Mouse (Mus musculus) CH12.LX (cell line): ENCODE results near the gene Fxyd1. TPM values are rescaled to one million over a fixed set of nuclear protein-coding genes. Genes with fewer than 3 reads are reported as not detected.

Experiments
- DNase-seq: peaks from one replicate; pipeline ENCODE4 v3.0.0-alpha.2; 2013; ENCODE audit errors: extremely low read depth
- H3K27ac ChIP-seq: 2 replicates; pipeline ENCODE4 v1.5.1; 2012; ENCODE audit warnings: low read depth, mild to moderate bottlenecking, control low read depth, moderate library complexity; ENCODE audit not compliant: insufficient read depth
- H3K27me3 ChIP-seq: replicated peaks from 2 replicates; pipeline ENCODE3; 2012; ENCODE audit warnings: inconsistent platforms
- H3K36me3 ChIP-seq, 2 experiments: replicated peaks in 1 of 2; 2 replicates each; pipeline versions ENCODE3 to v1.6.1; 2012; ENCODE audit warnings: inconsistent platforms in 1 of 2, low read length in 1 of 2, mild to moderate bottlenecking in 1 of 2, mixed read lengths in 1 of 2, moderate library complexity in 1 of 2; ENCODE audit not compliant: control insufficient read depth in 1 of 2, insufficient read depth in 1 of 2
- H3K4me1 ChIP-seq, 2 experiments: 2 replicates each; pipeline ENCODE4 v1.6.1; 2012; ENCODE audit warnings: inconsistent platforms in 1 of 2, moderate library complexity in 1 of 2; ENCODE audit not compliant: insufficient read depth in 2 of 2, control insufficient read depth in 1 of 2
- H3K4me2 ChIP-seq: 2 replicates; pipeline ENCODE4 v1.6.1; 2012; ENCODE audit warnings: low read depth, mild to moderate bottlenecking, control low read depth; ENCODE audit not compliant: poor library complexity, insufficient read depth, severe bottlenecking
- H3K4me3 ChIP-seq, 3 experiments: fragments of 150-350 bp in 1 of 3; sonication (generic) in 1 of 3; replicated peaks in 1 of 3; 2 replicates each; pipeline versions ENCODE3 to v1.5.1; 2011 to 2012; ENCODE audit warnings: low read depth in 2 of 3, low read length in 2 of 3, mild to moderate bottlenecking in 2 of 3, moderate library complexity in 2 of 3, control low read depth in 1 of 3, improper control_type of control experiment in 1 of 3, inconsistent platforms in 1 of 3, mixed read lengths in 1 of 3; ENCODE audit not compliant: poor library complexity in 1 of 3
- H3K79me2 ChIP-seq: replicated peaks from 2 replicates; pipeline ENCODE4 v1.6.1; 2012; ENCODE audit warnings: mild to moderate bottlenecking, moderate library complexity; ENCODE audit not compliant: control insufficient read depth, poor library complexity, insufficient read depth, severe bottlenecking; ENCODE audit errors: extremely low read depth
- H3K9ac ChIP-seq: 2 replicates; pipeline ENCODE4 v1.6.1; 2012; ENCODE audit warnings: low read depth, mild to moderate bottlenecking, control low read depth, moderate library complexity; ENCODE audit not compliant: insufficient read depth
- H3K9me3 ChIP-seq: replicated peaks from 2 replicates; pipeline ENCODE3; 2012; ENCODE audit warnings: low read length, inconsistent platforms, mixed read lengths
- BHLHE40 ChIP-seq: IDR thresholded peaks from 2 replicates; pipeline ENCODE4 v1.6.1; 2011; ENCODE audit warnings: mild to moderate bottlenecking, low read depth, low read length, improper control_type of control experiment
- CHD2 ChIP-seq: IDR thresholded peaks from 2 replicates; pipeline ENCODE4 v1.6.1; 2011; ENCODE audit warnings: low read length, improper control_type of control experiment
- CTCF ChIP-seq, 2 experiments: IDR thresholded peaks in 1 of 2; conservative IDR thresholded peaks in 1 of 2; 2 replicates each; pipeline ENCODE4 v1.5.1; 2011 to 2012; ENCODE audit warnings: low read depth in 2 of 2, low read length in 2 of 2, improper control_type of control experiment in 1 of 2, inconsistent platforms in 1 of 2, mild to moderate bottlenecking in 1 of 2, moderate library complexity in 1 of 2
- ELF1 ChIP-seq: IDR thresholded peaks from 2 replicates; pipeline ENCODE4 v1.6.1; 2014; ENCODE audit warnings: low read depth, mild to moderate bottlenecking, inconsistent platforms, low read length, improper control_type of control experiment
- EP300 ChIP-seq: IDR thresholded peaks from 2 replicates; pipeline ENCODE4 v1.6.1; 2011; ENCODE audit warnings: low read length, improper control_type of control experiment
- ETS1 ChIP-seq: conservative IDR thresholded peaks from 2 replicates; pipeline ENCODE4 v1.6.1; 2012; ENCODE audit warnings: low read depth, mild to moderate bottlenecking, inconsistent platforms, low read length, improper control_type of control experiment, moderate library complexity
- HCFC1 ChIP-seq: IDR thresholded peaks from 2 replicates; pipeline ENCODE4 v1.6.1; 2012; ENCODE audit warnings: low read depth, mild to moderate bottlenecking, inconsistent platforms, low read length, improper control_type of control experiment
- IRF4 ChIP-seq: IDR thresholded peaks from 2 replicates; pipeline ENCODE4 v1.6.1; 2014; ENCODE audit warnings: low read depth, mild to moderate bottlenecking, inconsistent platforms, low read length, improper control_type of control experiment
- JUN ChIP-seq: IDR thresholded peaks from 2 replicates; pipeline ENCODE4 v1.6.1; 2011; ENCODE audit warnings: low read depth, mild to moderate bottlenecking, low read length, improper control_type of control experiment, moderate library complexity; ENCODE audit not compliant: insufficient read depth
- JUND ChIP-seq: conservative IDR thresholded peaks from 2 replicates; pipeline ENCODE4 v1.6.1; 2011; ENCODE audit warnings: low read depth, low read length, improper control_type of control experiment
- MAFK ChIP-seq: IDR thresholded peaks from 2 replicates; pipeline ENCODE4 v1.6.1; 2011; ENCODE audit warnings: low read length, improper control_type of control experiment; ENCODE audit not compliant: insufficient replicate concordance
- MAX ChIP-seq: IDR thresholded peaks from 2 replicates; pipeline ENCODE4 v1.6.1; 2011; ENCODE audit warnings: low read length, improper control_type of control experiment
- MAZ ChIP-seq: IDR thresholded peaks from 2 replicates; pipeline ENCODE4 v1.6.1; 2012; ENCODE audit warnings: low read depth, mild to moderate bottlenecking, inconsistent platforms, low read length, improper control_type of control experiment, moderate library complexity
- MEF2A ChIP-seq: IDR thresholded peaks from 2 replicates; pipeline ENCODE4 v1.6.1; 2014; ENCODE audit warnings: low read depth, mild to moderate bottlenecking, inconsistent platforms, low read length, improper control_type of control experiment, borderline replicate concordance
- MXI1 ChIP-seq: IDR thresholded peaks from 2 replicates; pipeline ENCODE4 v1.6.1; 2011; ENCODE audit warnings: mild to moderate bottlenecking, low read depth, low read length, improper control_type of control experiment
- MYC ChIP-seq: IDR thresholded peaks from 2 replicates; pipeline ENCODE4 v1.6.1; 2011; ENCODE audit warnings: low read depth, mild to moderate bottlenecking, improper control_type of control experiment, low read length
- NELFE ChIP-seq: IDR thresholded peaks from 2 replicates; pipeline ENCODE4 v1.6.1; 2011; ENCODE audit warnings: low read depth, low read length, improper control_type of control experiment
- PAX5 ChIP-seq: IDR thresholded peaks from 2 replicates; pipeline ENCODE4 v1.6.1; 2012; ENCODE audit warnings: low read length, inconsistent platforms, mixed read lengths
- RAD21 ChIP-seq: IDR thresholded peaks from 2 replicates; pipeline ENCODE4 v1.6.1; 2011; ENCODE audit warnings: low read depth, mild to moderate bottlenecking, low read length, improper control_type of control experiment, moderate library complexity
- SIN3A ChIP-seq: IDR thresholded peaks from 2 replicates; pipeline ENCODE4 v1.6.1; 2012; ENCODE audit warnings: low read length, improper control_type of control experiment, inconsistent platforms
- SMC3 ChIP-seq: IDR thresholded peaks from 2 replicates; pipeline ENCODE4 v1.6.1; 2011; ENCODE audit warnings: low read depth, low read length, improper control_type of control experiment
- TCF12 ChIP-seq: IDR thresholded peaks from 2 replicates; pipeline ENCODE4 v1.6.1; 2014; ENCODE audit warnings: low read depth, mild to moderate bottlenecking, inconsistent platforms, low read length, improper control_type of control experiment
- UBTF ChIP-seq: IDR thresholded peaks from 2 replicates; pipeline ENCODE4 v1.6.1; 2012; ENCODE audit warnings: low read depth, mild to moderate bottlenecking, inconsistent platforms, low read length, improper control_type of control experiment, moderate library complexity
- USF1 ChIP-seq: IDR thresholded peaks from 2 replicates; pipeline ENCODE4 v1.6.1; 2014; ENCODE audit warnings: low read depth, mild to moderate bottlenecking, inconsistent platforms, low read length, improper control_type of control experiment
- USF2 ChIP-seq: conservative IDR thresholded peaks from 2 replicates; pipeline ENCODE4 v1.6.1; 2011; ENCODE audit warnings: low read depth, low read length, improper control_type of control experiment
- ZKSCAN1 ChIP-seq: IDR thresholded peaks from 2 replicates; pipeline ENCODE4 v1.6.1; 2012; ENCODE audit warnings: low read depth, inconsistent platforms, low read length, improper control_type of control experiment, borderline replicate concordance
- dilution Hi-C: fragments of 300-500 bp; cut with MboI; formaldehyde crosslinking; loops from 2 replicates; pipeline ENCODE4 v1.14.3; 2020; ENCODE audit warnings: low sequenced_read_pairs; ENCODE audit not compliant: extremely low pct_unique_long_range_greater_than_20kb, extremely low pct_ligation_motif_present
- in situ Hi-C: fragments of 300-500 bp; cut with MboI; formaldehyde crosslinking; loops from 3 replicates; pipeline ENCODE4 v1.14.3; 2019; ENCODE audit warnings: low sequenced_read_pairs, low pct_ligation_motif_present, low pct_unique_long_range_greater_than_20kb, mixed read lengths
- polyA plus RNA-seq: library from polyadenylated mRNA; unstranded; fragments of >175 nt; gene quantifications from 2 replicates; pipeline ENCODE4 v1.2.1, GENCODE M21; 2012; ENCODE audit warnings: low read depth; ENCODE audit not compliant: insufficient read length
- total RNA-seq, 2 experiments: library from RNA; depleted of rRNA; stranded (reverse); fragments of 300-350 nt in 1 of 2; fragments of >200 nt in 1 of 2; gene quantifications; 2 replicates each; pipeline ENCODE4 v1.2.3; 2012 to 2014

The Fxyd1 gene
- total and polyA plus RNA-seq, 3 experiments = not detected

DNA sequence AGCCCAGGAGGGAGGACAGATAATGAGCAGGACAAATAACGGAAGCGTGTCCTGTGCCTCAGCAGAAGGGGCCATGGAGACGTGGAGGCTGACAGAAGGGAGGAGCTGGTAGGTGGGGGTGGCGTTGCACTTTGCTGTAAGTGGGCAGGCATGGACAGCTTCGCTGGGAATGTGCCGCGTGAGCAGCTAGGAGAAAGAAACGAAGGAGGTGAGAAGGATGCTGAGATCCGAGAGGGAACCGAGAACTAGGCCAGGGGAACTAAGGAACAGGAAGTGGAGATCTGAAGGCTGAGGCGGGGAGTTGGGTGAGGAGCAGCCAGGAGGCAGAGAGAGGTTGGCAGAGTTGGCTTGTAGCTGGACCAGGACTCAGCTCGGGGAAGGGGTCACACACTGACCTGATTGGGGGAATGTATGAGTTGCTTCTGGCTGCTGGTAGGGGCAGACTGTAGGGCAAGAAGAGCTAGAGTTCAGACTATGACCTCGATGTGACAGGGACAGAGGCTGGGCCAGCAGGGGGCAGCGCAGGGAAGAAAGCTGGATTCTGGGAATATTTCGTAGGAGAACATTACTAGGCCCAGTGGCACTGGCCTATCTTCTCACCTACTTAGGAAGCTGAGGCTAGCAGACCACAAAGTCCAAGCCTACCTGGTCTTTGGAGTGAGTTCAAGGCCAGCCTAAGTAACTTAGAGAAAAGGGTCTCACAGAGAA, 48.2 kb upstream of the Fxyd1 start:
- H3K9ac ChIP-seq = no peak overlapping the region
- H3K9me3 ChIP-seq = no peaks in the 10 kb centered on the region
- H3K4me3 ChIP-seq = no peak overlapping the region
- peaks cover 0 to 67% of the 10 kb centered on the region in 2 experiments for H3K36me3 ChIP-seq
- H3K27ac ChIP-seq = no peak overlapping the region
- H3K4me1 ChIP-seq = peaks cover 15 to 53% of the 10 kb centered on the region in 2 experiments
- H3K79me2 ChIP-seq = no peaks in the 10 kb centered on the region
- in situ Hi-C loops = no loop called here
- TF ChIP-seq PAX5 (no peak), TCF12 (0 out of 2 replicates have a peak, but pooled peaks have one; percentile 16), SMC3 (peak; percentile 77), RAD21 (peak; percentile 58), CTCF (conservative IDR thresholded peaks at IDR 0.05 in 1 of 2, IDR thresholded peaks at IDR 0.05 in 1 of 2; ENCODE audit: low read depth in 2 of 2, low read length in 2 of 2) (peak; percentile 41 to 76), ELF1 (peak; percentile 14; the same call in 1 of the 2 replicates), USF2 (no peak)
- TF ChIP-seq, all 38 proteins: peak for 5
- H3K4me2 ChIP-seq = no peak overlapping the region
- no peak for DNase-seq
- H3K27me3 ChIP-seq = no peaks in the 10 kb centered on the region
- dilution Hi-C loops = no loop called here

- dilution Hi-C loops = no loop called here
- DNase-seq = peak; percentile 80
- H3K9ac ChIP-seq = no peak overlapping the region
- H3K4me2 ChIP-seq = peak overlapping the region; percentile 30; the same call in 1 of the 2 replicates
- H3K79me2 ChIP-seq = no peaks in the 10 kb centered on the region
- in situ Hi-C loops = no loop called here
- H3K4me1 ChIP-seq = peaks cover 11 to 23% of the 10 kb centered on the region in 2 experiments
- peaks cover 0 to 67% of the 10 kb centered on the region in 2 experiments for H3K36me3 ChIP-seq
- no peaks in the 10 kb centered on the region for H3K27me3 ChIP-seq
- TF ChIP-seq UBTF = no peak
- no peak for TF ChIP-seq CHD2
- peak; percentile 86 for TF ChIP-seq SIN3A
- TF ChIP-seq HCFC1 = peak; percentile 29; the same call in 1 of the 2 replicates
- no peak for TF ChIP-seq USF1
- TF ChIP-seq MYC = peak; percentile 68; the same call in 1 of the 2 replicates
- TF ChIP-seq JUND = peak; percentile 95
- TF ChIP-seq NELFE = no peak
- peak; percentile 82 for TF ChIP-seq IRF4
- peak; percentile 34; the same call in 1 of the 2 replicates for TF ChIP-seq MAFK
- peak; percentile 89 for TF ChIP-seq ETS1
- peak; percentile 91 for TF ChIP-seq BHLHE40
- no peak for TF ChIP-seq ZKSCAN1
- TF ChIP-seq MEF2A = peak; percentile 24; the same call in 1 of the 2 replicates
- TF ChIP-seq MAZ = no peak
- peak; percentile 63; the same call in 1 of the 2 replicates for TF ChIP-seq EP300
- peak; percentile 88 for TF ChIP-seq JUN
- peak; percentile 93 for TF ChIP-seq MXI1
- TF ChIP-seq MAX = peak; percentile 76
- no peak for TF ChIP-seq TCF12
- no peak for TF ChIP-seq SMC3
- TF ChIP-seq ELF1 = peak; percentile 37
- peaks cover 3% of the 10 kb centered on the region for H3K9me3 ChIP-seq
- H3K4me3 ChIP-seq = no peak overlapping the region
- H3K27ac ChIP-seq = no peak overlapping the region
Observed at GRCm38 (mm10) chr7:31100786-31101185, 43.8 kb upstream of the Fxyd1 start.
